Mouse (Mus musculus): ENCODE data around the gene Sall1. TPM values are rescaled to one million over a fixed set of nuclear protein-coding genes. Genes with fewer than 3 reads are reported as not detected.

Gene Sall1
- total RNA-seq (2014; rRNA removed; ENCODE audit: low replicate concordance) = 2.3 and 3.9 TPM in 2 replicates
- 1.6 and 2.0 TPM in 2 replicates for polyA plus RNA-seq (2015; fragmentation: Nextera tagmentation; extraction: Ambion mirVana)

DNA sequence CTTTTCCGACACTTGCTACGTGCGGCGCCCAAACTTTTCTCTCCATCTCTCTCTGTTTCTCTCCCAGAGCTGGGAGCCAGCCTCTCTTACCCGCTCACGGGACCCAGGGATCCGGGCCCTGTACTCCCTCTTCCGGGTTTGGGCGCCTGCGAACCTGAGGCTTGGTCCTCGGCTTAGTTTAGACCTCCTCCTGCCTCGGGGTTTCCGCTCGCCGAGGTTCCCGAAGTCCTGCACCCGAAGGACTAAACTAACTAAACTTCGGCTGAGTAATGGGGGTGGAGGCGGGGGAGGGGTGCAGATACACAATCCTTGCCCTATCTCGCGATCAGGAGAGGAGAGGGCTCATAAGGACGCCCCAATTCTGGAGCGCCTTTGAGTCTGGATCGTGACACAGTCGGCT, at the start of gene Sall1:
Sall1 (minus strand) TSS at position 223 of the 400 bp plus-strand sequence.
- ATAC-seq (ENCODE audit: insufficient read depth, low read depth) (no peak), DNase-seq (ENCODE audit: low spot score) (no peak)
- Histone ChIP-seq H3K4me1 (ENCODE audit: control insufficient read depth, insufficient read depth) (peaks cover 18% of the 10 kb centered on the region; the same call in 1 of the 2 replicates), H3K9me3 (replicated peaks; ENCODE audit: control insufficient read depth, low read length) (no peaks in the 10 kb centered on the region), H3K9ac (replicated peaks; ENCODE audit: low read depth, low read length) (no peak within 1 kb of the TSS), H3K4me2 (ENCODE audit: low read depth, low read length) (peak within 1 kb of the TSS; percentile 89), H3K4me3 (ENCODE audit: low read depth, low read length) (peak within 1 kb of the TSS; percentile 53), H3K27me3 (ENCODE audit: control insufficient read depth, insufficient read depth, low read length) (peaks cover 99% of the 10 kb centered on the region), H3K27ac (ENCODE audit: low read depth) (0 out of 2 replicates have a peak within 1 kb of the TSS, but pooled peaks have one; percentile 32), H3K36me3 (replicated peaks; ENCODE audit: control insufficient read depth, insufficient read depth, low read length) (no peaks in the 10 kb centered on the region)
- TF ChIP-seq CTCF (IDR thresholded peaks at IDR 0.05; ENCODE audit: low read depth) = no peak
- no peak for TF ChIP-seq EP300 (IDR thresholded peaks at IDR 0.05; ENCODE audit: low read depth)
- WGBS = under 1% methylated on average over 25 of the region's 25 CpGs

DNA sequence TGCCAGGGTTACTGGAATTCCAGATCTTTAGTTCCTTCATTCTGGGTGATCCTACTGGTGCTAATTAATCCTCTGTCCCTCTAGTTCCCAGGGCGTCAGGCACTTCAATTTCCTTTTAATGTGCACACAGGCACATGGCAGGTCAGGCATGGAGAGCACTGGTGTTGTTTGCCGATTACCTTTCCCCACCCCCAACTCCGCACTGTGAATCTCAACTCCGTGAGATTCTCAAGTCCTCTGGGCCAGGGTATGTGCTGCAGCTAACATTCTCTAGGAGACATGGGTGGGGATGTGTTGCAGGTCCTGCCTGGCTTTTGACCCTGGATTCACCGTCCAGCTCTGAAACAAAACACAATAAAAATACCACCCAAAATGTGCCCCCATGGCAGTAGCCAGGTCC, 46.0 kb upstream of the Sall1 start:
- Histone ChIP-seq H3K36me3 (replicated peaks; ENCODE audit: control insufficient read depth, insufficient read depth, low read length) (no peaks in the 10 kb centered on the region), H3K9ac (replicated peaks; ENCODE audit: low read depth, low read length) (no peak overlapping the region), H3K27me3 (ENCODE audit: control insufficient read depth, insufficient read depth, low read length) (no peaks in the 10 kb centered on the region), H3K9me3 (replicated peaks; ENCODE audit: control insufficient read depth, low read length) (0 out of 2 replicates have a peak, but pooled peaks cover 4% of the 10 kb centered on the region), H3K4me1 (ENCODE audit: control insufficient read depth, insufficient read depth) (no peaks in the 10 kb centered on the region), H3K4me2 (ENCODE audit: low read depth, low read length) (no peak overlapping the region), H3K4me3 (ENCODE audit: low read depth, low read length) (no peak overlapping the region), H3K27ac (ENCODE audit: low read depth) (no peak overlapping the region)
- ATAC-seq (ENCODE audit: insufficient read depth, low read depth) (no peak), DNase-seq (ENCODE audit: low spot score) (no peak)
- TF ChIP-seq EP300 (IDR thresholded peaks at IDR 0.05; ENCODE audit: low read depth) = no peak
- no peak for TF ChIP-seq CTCF (IDR thresholded peaks at IDR 0.05; ENCODE audit: low read depth)
- 46% methylated on average over 5 of the region's 5 CpGs for WGBS

DNA sequence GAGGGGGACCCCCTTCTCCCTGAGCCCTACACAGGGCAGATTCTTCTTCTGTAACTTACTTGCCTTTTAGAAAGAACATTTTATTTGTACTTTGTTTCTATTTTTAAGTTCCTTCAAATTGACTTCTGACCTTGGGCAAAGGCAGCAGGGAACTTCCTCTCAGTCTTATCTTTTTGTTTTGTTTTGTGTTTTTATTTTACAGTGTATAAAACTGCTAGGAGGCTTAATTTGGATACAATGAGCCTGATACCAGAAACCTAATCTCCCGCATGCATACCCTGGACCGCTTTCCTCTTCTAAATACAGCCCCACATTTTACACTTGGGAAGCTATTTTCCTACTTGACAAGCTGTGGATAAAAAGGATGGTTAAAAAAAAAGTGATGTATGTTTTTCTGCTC, 35.2 kb upstream of the Sall1 start:
- no peak for ATAC-seq (ENCODE audit: insufficient read depth, low read depth)
- 62% methylated on average over 2 of the region's 2 CpGs for WGBS

DNA sequence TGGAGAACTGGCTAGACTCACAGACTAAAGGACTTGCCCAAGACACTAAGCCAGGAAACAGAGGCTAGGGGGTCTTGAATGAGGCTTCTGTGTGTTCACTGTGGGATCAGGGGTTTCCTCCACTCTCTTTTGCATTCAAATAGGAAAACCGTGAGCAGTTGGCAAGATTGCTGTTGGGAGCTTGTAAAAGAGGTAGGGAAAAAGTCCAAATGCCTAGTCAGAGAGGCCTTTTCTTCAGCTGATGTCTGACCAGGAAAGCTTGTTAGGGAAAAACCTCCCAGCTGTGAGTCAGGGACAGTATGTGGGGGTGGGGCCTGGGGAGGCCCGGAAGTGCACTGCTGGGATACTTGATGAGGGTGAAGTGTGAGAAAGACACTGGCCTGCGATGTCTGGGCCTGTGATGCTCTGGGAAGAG, 29.0 kb upstream of the Sall1 start:
- no peak overlapping the region for H3K9ac ChIP-seq (replicated peaks; ENCODE audit: low read depth, low read length)
- no peak overlapping the region for H3K4me2 ChIP-seq (ENCODE audit: low read depth, low read length)
- H3K4me1 ChIP-seq (ENCODE audit: control insufficient read depth, insufficient read depth) = 0 out of 2 replicates have a peak, but pooled peaks cover 8% of the 10 kb centered on the region
- H3K4me3 ChIP-seq (ENCODE audit: low read depth, low read length) = no peak overlapping the region
- H3K27ac ChIP-seq (ENCODE audit: low read depth) = no peak overlapping the region
- 19% methylated on average over 3 of the region's 3 CpGs for WGBS
- TF ChIP-seq EP300 (IDR thresholded peaks at IDR 0.05; ENCODE audit: low read depth) (no peak), CTCF (IDR thresholded peaks at IDR 0.05; ENCODE audit: low read depth) (no peak)
- ATAC-seq (ENCODE audit: insufficient read depth, low read depth) = no peak
- H3K36me3 ChIP-seq (replicated peaks; ENCODE audit: control insufficient read depth, insufficient read depth, low read length) = no peaks in the 10 kb centered on the region
- 0 out of 2 replicates have a peak, but pooled peaks cover 2% of the 10 kb centered on the region for H3K27me3 ChIP-seq (ENCODE audit: control insufficient read depth, insufficient read depth, low read length)
- no peak for DNase-seq (ENCODE audit: low spot score)
- H3K9me3 ChIP-seq (replicated peaks; ENCODE audit: control insufficient read depth, low read length) = no peaks in the 10 kb centered on the region

More for the DNA sequence above, 35.2 kb upstream of the Sall1 start:
- 0 out of 2 replicates have a peak, but pooled peaks cover 2% of the 10 kb centered on the region for H3K27me3 ChIP-seq (ENCODE audit: control insufficient read depth, insufficient read depth, low read length)
- H3K27ac ChIP-seq (ENCODE audit: low read depth) = no peak overlapping the region
- H3K4me1 ChIP-seq (ENCODE audit: control insufficient read depth, insufficient read depth) = no peaks in the 10 kb centered on the region
- no peak overlapping the region for H3K4me3 ChIP-seq (ENCODE audit: low read depth, low read length)
- H3K9me3 ChIP-seq (replicated peaks; ENCODE audit: control insufficient read depth, low read length) = no peaks in the 10 kb centered on the region
- TF ChIP-seq CTCF (IDR thresholded peaks at IDR 0.05; ENCODE audit: low read depth) (no peak), EP300 (IDR thresholded peaks at IDR 0.05; ENCODE audit: low read depth) (no peak)
- no peak for DNase-seq (ENCODE audit: low spot score)
- H3K36me3 ChIP-seq (replicated peaks; ENCODE audit: control insufficient read depth, insufficient read depth, low read length) = no peaks in the 10 kb centered on the region
- no peak overlapping the region for H3K4me2 ChIP-seq (ENCODE audit: low read depth, low read length)
- H3K9ac ChIP-seq (replicated peaks; ENCODE audit: low read depth, low read length) = no peak overlapping the region

DNA sequence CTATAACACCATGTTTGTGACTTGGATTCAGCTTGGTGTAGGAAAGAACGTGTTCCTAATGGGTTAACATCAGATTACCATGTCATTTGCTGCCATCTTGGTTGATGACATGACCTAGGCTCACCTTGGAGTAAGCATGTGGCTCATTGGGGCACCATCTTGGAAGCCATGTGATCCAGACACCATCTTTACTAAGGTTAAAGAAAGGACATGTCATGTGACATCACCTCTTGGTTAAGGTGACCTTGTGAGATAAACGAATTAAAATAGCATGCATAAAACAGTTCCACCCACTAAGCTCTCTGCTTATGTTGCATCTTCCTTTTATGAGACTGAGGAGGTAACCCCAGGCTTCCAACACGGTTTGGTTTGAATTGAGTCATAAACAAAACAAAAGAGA, 23.5 kb upstream of the Sall1 start:
- no peaks in the 10 kb centered on the region for H3K9me3 ChIP-seq (replicated peaks; ENCODE audit: control insufficient read depth, low read length)
- H3K27ac ChIP-seq (ENCODE audit: low read depth) = no peak overlapping the region
- no peak overlapping the region for H3K9ac ChIP-seq (replicated peaks; ENCODE audit: low read depth, low read length)
- H3K4me1 ChIP-seq (ENCODE audit: control insufficient read depth, insufficient read depth) = 0 out of 2 replicates have a peak, but pooled peaks cover 8% of the 10 kb centered on the region
- ATAC-seq (ENCODE audit: insufficient read depth, low read depth) (no peak), DNase-seq (ENCODE audit: low spot score) (no peak)
- H3K4me2 ChIP-seq (ENCODE audit: low read depth, low read length) = no peak overlapping the region
- TF ChIP-seq CTCF (IDR thresholded peaks at IDR 0.05; ENCODE audit: low read depth) (no peak), EP300 (IDR thresholded peaks at IDR 0.05; ENCODE audit: low read depth) (no peak)
- H3K27me3 ChIP-seq (ENCODE audit: control insufficient read depth, insufficient read depth, low read length) = peaks cover 28% of the 10 kb centered on the region
- H3K36me3 ChIP-seq (replicated peaks; ENCODE audit: control insufficient read depth, insufficient read depth, low read length) = no peaks in the 10 kb centered on the region
- WGBS = 75% methylated on average over 3 of the region's 3 CpGs
- no peak overlapping the region for H3K4me3 ChIP-seq (ENCODE audit: low read depth, low read length)

DNA sequence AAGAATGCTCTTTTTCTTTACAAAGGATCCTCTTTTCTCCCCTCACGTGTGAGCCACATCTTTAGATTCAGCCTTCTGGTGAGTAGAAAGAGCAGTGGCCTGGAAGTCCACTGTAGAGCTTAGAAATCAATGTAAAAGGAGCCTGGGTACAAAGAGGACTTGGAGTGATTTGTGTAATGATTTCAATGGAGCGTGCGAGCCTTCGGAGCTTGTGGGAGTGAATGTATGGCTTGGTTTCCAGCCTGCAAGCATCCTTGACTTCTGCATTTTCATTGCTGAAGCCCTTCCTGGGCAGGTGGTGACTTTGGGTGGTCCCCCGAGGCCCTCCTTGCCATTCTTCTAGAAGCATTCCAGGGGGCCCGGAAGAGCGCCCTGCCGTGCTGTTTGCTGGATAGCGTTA, 20.1 kb upstream of the Sall1 start:
- Histone ChIP-seq H3K4me3 (ENCODE audit: low read depth, low read length) (no peak overlapping the region), H3K27me3 (ENCODE audit: control insufficient read depth, insufficient read depth, low read length) (peaks cover 50% of the 10 kb centered on the region), H3K27ac (ENCODE audit: low read depth) (no peak overlapping the region), H3K36me3 (replicated peaks; ENCODE audit: control insufficient read depth, insufficient read depth, low read length) (no peaks in the 10 kb centered on the region), H3K4me2 (ENCODE audit: low read depth, low read length) (no peak overlapping the region), H3K4me1 (ENCODE audit: control insufficient read depth, insufficient read depth) (no peaks in the 10 kb centered on the region; the same call in 1 of the 2 replicates), H3K9me3 (replicated peaks; ENCODE audit: control insufficient read depth, low read length) (no peaks in the 10 kb centered on the region), H3K9ac (replicated peaks; ENCODE audit: low read depth, low read length) (no peak overlapping the region)
- 80% methylated on average over 9 of the region's 9 CpGs for WGBS
- TF ChIP-seq EP300 (IDR thresholded peaks at IDR 0.05; ENCODE audit: low read depth) (no peak), CTCF (IDR thresholded peaks at IDR 0.05; ENCODE audit: low read depth) (no peak)
- DNase-seq (ENCODE audit: low spot score) = no peak
- ATAC-seq (ENCODE audit: insufficient read depth, low read depth) = no peak
